Mouse (Mus musculus) limb, embryonic 12.5 days (tissue): ENCODE results near the gene 4933411K16Rik. TPM values are rescaled to one million over a fixed set of nuclear protein-coding genes. Genes with fewer than 3 reads are reported as not detected.
A peak's percentile ranks its signal among the peaks of the same experiment; 100 is the strongest.
"Not testable (repeated sequence)": the region's sequence is repeated elsewhere in the genome, so short reads cannot be mapped to it uniquely, and the experiment has no call there.

Experiments used
- ATAC-seq: fragments of 200-750 bp; cut with Nextera tagmentation; 2 replicates; pipeline ENCODE4 v1.8.0; 2017; ENCODE audit warnings: low read depth, moderate TSS enrichment; ENCODE audit not compliant: insufficient number of reproducible peaks, insufficient read depth, low FRiP score, low TSS enrichment
- H3K27ac ChIP-seq: fragments of 300-500 bp; sonication (generic); 2 replicates; pipeline ENCODE4 v1.5.1; 2016; ENCODE audit warnings: mild to moderate bottlenecking, moderate library complexity
- H3K27me3 ChIP-seq: fragments of 300-500 bp; sonication (generic); 2 replicates; pipeline ENCODE4 v1.6.1; 2016; ENCODE audit warnings: mild to moderate bottlenecking, moderate library complexity
- H3K36me3 ChIP-seq: fragments of 300-500 bp; sonication (generic); 2 replicates; pipeline ENCODE4 v1.6.1; 2016; ENCODE audit warnings: mild to moderate bottlenecking, moderate library complexity
- H3K4me1 ChIP-seq: fragments of 300-500 bp; sonication (generic); replicated peaks from 2 replicates; pipeline ENCODE4 v1.6.1; 2016
- H3K4me2 ChIP-seq: fragments of 300-500 bp; sonication (generic); 2 replicates; pipeline ENCODE4 v1.6.1; 2016; ENCODE audit warnings: mild to moderate bottlenecking, moderate library complexity
- H3K4me3 ChIP-seq: fragments of 300-500 bp; sonication (generic); replicated peaks from 2 replicates; pipeline ENCODE4 v1.5.1; 2016; ENCODE audit warnings: mild to moderate bottlenecking
- H3K9ac ChIP-seq: fragments of 300-500 bp; sonication (generic); replicated peaks from 2 replicates; pipeline ENCODE4 v1.6.1; 2016; ENCODE audit warnings: mild to moderate bottlenecking, moderate library complexity
- H3K9me3 ChIP-seq: fragments of 300-500 bp; sonication (generic); 2 replicates; pipeline ENCODE4 v1.6.1; 2016; ENCODE audit warnings: mild to moderate bottlenecking, moderate library complexity
- WGBS: fragments of 180-500 bp; shearing (Covaris S2); methylation state at CpG from one replicate; pipeline ENCODE4 v1.1.7; 2016; 5-methylcytosine and 5-hydroxymethylcytosine counted together
- polyA plus RNA-seq: library from polyadenylated mRNA; unstranded; fragments of >200 nt; fragmentation: Nextera tagmentation; extraction: Ambion mirVana; gene quantifications from 2 replicates; pipeline ENCODE4 v1.2.1, GENCODE M21; 2016

4933411K16Rik gene
- polyA plus RNA-seq, 1 experiment from 2014 or later = not detected

DNA sequence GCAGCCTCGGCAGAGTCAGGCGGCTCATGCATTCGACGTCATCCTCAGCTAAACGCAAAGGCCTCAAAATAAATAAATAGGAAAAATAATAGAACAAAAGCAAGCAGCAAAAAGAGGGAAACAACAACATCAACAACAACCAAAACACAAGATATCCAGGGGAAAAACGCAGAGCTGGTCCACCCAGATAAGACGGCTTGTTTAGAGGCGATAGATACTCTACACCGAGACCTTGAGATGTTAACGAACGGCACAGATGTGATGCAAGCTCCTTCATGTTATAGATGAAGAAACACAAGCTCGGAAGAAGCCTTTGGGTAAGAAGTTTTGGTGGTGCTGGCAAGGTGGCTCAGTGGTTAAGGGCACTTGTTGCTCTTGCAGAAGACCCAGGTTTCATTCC lies 27.0 kb downstream of the 4933411K16Rik start:
- H3K4me3 ChIP-seq = no peak overlapping the region
- WGBS = 94% methylated on average over 12 of the region's 12 CpGs
- ATAC-seq = no peak

DNA sequence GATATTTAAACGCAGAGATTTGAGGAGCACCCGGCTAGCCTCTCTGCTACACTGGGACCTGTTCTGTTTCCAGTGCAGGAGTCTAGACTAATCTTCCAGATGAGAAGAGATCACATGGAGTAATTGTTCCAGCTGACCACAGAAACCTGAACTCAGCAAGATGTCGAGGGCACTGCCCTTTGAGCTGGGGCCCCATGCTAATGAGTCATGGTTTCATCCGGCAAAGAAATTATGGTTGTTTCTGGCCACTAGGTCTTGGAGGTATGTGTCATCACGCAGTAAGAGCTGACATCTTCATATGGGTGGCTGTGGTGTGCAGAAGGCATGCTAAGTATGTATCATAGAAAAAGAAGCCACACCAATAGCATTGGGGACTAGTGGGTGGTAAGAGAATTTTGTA lies 27.9 kb downstream of the 4933411K16Rik start:
- H3K27me3 ChIP-seq = no peaks in the 10 kb centered on the region
- 79% methylated on average over 5 of the region's 5 CpGs for WGBS
- no peak for ATAC-seq

More for the DNA sequence above, 27.0 kb downstream of the 4933411K16Rik start:
- Histone ChIP-seq H3K9ac (no peak overlapping the region), H3K4me1 (peaks cover 2% of the 10 kb centered on the region), H3K4me2 (no peak overlapping the region), H3K36me3 (peaks cover 44% of the 10 kb centered on the region), H3K27ac (no peak overlapping the region), H3K9me3 (no peaks in the 10 kb centered on the region), H3K27me3 (no peaks in the 10 kb centered on the region)

DNA sequence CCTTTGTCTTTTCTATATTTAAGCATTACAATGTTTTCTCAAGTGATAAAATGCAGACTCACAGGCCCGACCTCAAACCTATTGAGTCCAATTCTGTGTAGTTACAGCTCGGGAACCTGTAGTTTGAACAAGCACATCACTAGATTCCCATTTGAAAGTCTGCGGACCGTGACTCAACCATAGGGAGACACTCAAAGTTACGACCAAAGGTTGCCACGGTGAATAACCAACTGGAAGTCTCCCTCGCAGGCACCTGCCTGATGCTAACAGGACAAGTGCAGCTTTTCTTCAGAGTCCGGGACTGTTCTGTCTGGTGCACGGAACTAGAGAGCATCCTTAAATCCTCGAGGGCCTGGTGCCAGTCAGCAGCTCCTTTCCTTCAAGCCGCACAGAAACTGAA lies 28.4 kb downstream of the 4933411K16Rik start:
- no peak for ATAC-seq
- Histone ChIP-seq H3K4me3 (no peak overlapping the region), H3K27ac (no peak overlapping the region), H3K9me3 (no peaks in the 10 kb centered on the region), H3K36me3 (peaks cover 29% of the 10 kb centered on the region), H3K27me3 (no peaks in the 10 kb centered on the region), H3K4me2 (no peak overlapping the region), H3K4me1 (peaks cover 1% of the 10 kb centered on the region), H3K9ac (no peak overlapping the region)
- WGBS = 88% methylated on average over 11 of the region's 11 CpGs

More for the DNA sequence above, 27.9 kb downstream of the 4933411K16Rik start:
- H3K9ac ChIP-seq = no peak overlapping the region
- H3K9me3 ChIP-seq = no peaks in the 10 kb centered on the region
- H3K4me1 ChIP-seq = no peaks in the 10 kb centered on the region
- H3K36me3 ChIP-seq = peaks cover 34% of the 10 kb centered on the region
- H3K4me2 ChIP-seq = no peak overlapping the region
- H3K27ac ChIP-seq = no peak overlapping the region
- H3K4me3 ChIP-seq = no peak overlapping the region

DNA sequence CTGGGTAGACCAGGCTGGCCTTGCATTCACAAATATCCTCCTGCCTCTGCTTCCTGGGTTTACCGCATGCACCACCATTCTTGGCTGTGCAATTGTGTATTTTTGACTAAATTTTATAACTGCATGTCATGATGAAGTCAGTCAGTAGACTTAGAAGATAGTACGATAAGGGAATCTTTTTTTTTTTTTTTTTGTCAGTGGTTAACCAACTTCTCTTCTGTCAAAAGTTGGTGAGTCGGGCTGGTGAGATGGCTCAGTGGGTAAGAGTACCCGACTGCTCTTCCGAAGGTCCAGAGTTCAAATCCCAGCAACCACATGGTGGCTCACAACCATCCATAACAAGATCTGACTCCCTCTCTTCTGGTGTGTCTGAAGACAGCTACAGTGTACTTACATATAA lies 29.6 kb downstream of the 4933411K16Rik start:
- not testable (repeated sequence) for H3K4me3 ChIP-seq, ATAC-seq, H3K4me2 ChIP-seq

DNA sequence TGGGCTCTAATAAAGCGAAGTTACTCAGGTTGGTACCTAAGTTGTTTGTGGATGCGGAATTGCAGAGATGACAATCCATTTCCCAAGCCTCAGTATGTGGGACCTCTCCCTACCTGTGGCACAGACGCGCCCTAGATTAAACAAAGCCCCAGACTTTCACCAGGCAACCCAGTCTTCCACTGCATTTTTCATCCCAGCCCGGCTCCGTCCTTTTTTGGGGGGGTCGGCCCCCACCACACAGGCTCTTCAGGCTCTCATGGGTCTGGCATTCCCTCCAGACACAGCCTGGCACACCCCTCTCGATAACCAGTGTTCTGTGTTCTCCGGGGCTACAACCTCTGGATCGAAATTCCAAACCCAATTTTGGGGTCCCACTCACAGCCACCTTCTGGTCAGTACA lies 33.6 kb downstream of the 4933411K16Rik start:
- Histone ChIP-seq H3K4me1 (peaks cover 13% of the 10 kb centered on the region), H3K36me3 (no peaks in the 10 kb centered on the region), H3K27ac (peak overlapping the region; percentile 56; the same call in 1 of the 2 replicates), H3K9ac (peak overlapping the region; percentile 76), H3K4me3 (peak overlapping the region; percentile 80), H3K4me2 (peak overlapping the region; percentile 94), H3K27me3 (no peaks in the 10 kb centered on the region), H3K9me3 (no peaks in the 10 kb centered on the region)
- 10% methylated on average over 10 of the region's 10 CpGs for WGBS
- ATAC-seq = no peak

More for the DNA sequence above, 29.6 kb downstream of the 4933411K16Rik start:
- not testable (repeated sequence) for H3K4me1 ChIP-seq, H3K27me3 ChIP-seq, H3K9ac ChIP-seq, H3K27ac ChIP-seq, H3K9me3 ChIP-seq
- 96% methylated on average over 5 of the region's 5 CpGs for WGBS
- H3K36me3 ChIP-seq = peaks cover 17% of the 10 kb centered on the region

DNA sequence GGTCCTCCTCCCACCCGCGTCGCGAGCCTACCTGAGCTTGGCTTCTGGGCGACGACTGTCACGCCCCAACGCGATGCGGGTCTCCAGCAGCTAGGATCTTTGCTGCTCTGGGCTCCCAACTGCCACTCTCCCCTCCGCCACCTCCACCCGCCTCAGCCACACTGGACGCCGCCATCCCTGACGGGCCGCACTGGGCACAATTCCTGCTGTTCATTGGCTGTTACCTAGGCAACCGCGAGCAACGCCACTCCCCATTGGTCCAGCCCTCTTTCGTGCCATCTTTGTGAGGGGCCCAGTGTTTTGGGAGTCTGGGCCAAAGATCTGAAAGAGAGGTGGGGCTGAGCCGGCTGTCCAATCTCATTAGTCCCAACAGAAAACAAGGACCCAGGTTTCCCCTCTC lies 34.1 kb downstream of the 4933411K16Rik start, which contains the start of gene Morn4:
Gene Morn4 (minus strand): TSS at position 192 of the 400 bp plus-strand sequence.
- peaks cover 15% of the 10 kb centered on the region for H3K4me1 ChIP-seq
- no peaks in the 10 kb centered on the region for H3K36me3 ChIP-seq
- H3K4me3 ChIP-seq = peak within 1 kb of the TSS; percentile 80
- no peaks in the 10 kb centered on the region for H3K27me3 ChIP-seq
- H3K9me3 ChIP-seq = no peaks in the 10 kb centered on the region
- H3K4me2 ChIP-seq = peak within 1 kb of the TSS; percentile 94
- H3K9ac ChIP-seq = peak within 1 kb of the TSS; percentile 76
- WGBS = under 1% methylated on average over 21 of the region's 21 CpGs
- peak within 1 kb of the TSS; percentile 56; the same call in 1 of the 2 replicates for H3K27ac ChIP-seq
- ATAC-seq = peak; percentile 71

DNA sequence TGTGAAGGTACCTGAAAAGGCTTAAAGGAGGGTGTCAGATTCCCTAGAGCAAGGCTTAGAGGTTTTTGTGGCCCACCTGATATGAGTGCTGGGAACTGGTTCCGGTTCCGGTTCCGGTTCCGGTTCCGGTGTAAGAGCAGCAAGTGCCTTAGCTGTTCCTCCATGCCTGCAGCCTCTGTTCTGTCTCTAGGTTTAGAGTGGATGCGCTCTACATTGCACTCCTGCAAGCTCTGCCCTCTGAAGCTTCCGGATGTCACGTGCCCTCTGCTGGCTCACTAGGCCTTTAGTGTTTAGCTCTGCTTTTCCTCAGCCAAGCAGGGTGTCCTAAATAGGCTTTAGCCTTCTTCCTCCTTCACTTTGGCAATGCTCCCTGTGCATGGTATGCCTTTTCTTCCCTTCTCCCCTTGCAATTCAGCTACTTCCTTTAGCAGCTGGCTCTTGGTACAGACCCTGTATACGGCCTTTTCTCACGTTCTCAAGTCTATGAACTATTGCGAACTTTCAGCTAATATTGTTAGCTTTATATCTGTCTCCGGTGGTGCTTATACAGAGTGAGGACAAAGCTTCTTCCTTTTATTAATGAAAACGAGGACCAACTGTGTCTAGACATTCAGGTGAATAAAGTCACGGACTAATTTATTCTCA lies 37.2 kb downstream of the 4933411K16Rik start:
- peaks cover 8% of the 10 kb centered on the region for H3K36me3 ChIP-seq
- peak overlapping the region; percentile 98 for H3K4me3 ChIP-seq
- H3K27ac ChIP-seq = peak overlapping the region; percentile 41
- H3K4me1 ChIP-seq = peaks cover 23% of the 10 kb centered on the region
- H3K4me2 ChIP-seq = peak overlapping the region; percentile 69
- ATAC-seq = no peak
- 25% methylated on average over 14 of the region's 14 CpGs for WGBS
- H3K27me3 ChIP-seq = no peaks in the 10 kb centered on the region
- no peaks in the 10 kb centered on the region for H3K9me3 ChIP-seq
- no peak overlapping the region for H3K9ac ChIP-seq

DNA sequence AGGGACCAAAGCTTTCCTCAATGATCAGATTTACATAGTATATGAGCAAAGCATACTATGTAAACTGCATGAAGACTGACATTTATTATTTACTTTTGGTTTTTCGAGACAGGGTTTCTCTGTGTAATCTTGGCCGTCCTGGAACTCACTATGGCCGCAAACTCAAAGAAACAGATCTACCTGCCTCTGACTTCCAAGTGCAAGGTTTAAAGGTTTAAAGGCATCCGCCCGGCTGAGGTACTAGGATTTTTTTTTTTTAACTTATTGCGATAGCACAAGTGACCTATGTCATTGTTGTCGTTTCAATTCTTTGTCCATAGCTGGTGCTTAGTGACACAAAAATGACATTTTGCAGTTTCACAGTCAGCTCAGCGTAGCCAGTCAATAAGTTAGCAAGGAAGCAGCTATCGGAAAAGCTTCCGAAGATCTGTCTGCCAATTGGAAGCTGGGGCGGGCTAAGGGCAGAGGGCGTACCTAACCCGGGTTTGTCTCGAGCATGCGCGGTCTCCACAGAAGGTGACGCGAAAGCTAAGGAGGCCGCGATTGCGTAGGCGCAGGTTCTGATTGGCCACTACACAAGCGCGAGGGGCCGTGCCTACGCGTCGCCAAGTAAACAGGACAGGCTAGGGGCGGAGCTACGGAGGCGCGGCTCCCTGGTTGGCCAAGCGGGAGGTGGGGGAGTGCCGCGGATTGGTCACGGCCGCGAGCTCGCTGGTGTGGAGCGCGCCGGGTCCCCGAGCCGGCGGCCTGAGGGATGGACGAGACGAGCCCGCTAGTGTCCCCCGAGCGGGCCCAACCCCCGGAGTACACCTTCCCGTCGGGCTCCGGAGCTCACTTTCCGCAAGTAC lies 37.9 kb downstream of the 4933411K16Rik start, which contains the start of gene Pi4k2a:
Gene Pi4k2a (plus strand): TSS at position 723 of the 848 bp plus-strand sequence.
- peaks cover 23% of the 10 kb centered on the region for H3K4me1 ChIP-seq
- H3K4me2 ChIP-seq = peak within 1 kb of the TSS; percentile 69
- WGBS = 1% methylated on average over 49 of the region's 55 CpGs
- ATAC-seq = peak; percentile 98
- H3K27ac ChIP-seq = peak within 1 kb of the TSS; percentile 86
- H3K9me3 ChIP-seq = no peaks in the 10 kb centered on the region
- peak within 1 kb of the TSS; percentile 98 for H3K4me3 ChIP-seq
- no peaks in the 10 kb centered on the region for H3K27me3 ChIP-seq
- peaks cover 15% of the 10 kb centered on the region for H3K36me3 ChIP-seq
- H3K9ac ChIP-seq = peak within 1 kb of the TSS; percentile 87

DNA sequence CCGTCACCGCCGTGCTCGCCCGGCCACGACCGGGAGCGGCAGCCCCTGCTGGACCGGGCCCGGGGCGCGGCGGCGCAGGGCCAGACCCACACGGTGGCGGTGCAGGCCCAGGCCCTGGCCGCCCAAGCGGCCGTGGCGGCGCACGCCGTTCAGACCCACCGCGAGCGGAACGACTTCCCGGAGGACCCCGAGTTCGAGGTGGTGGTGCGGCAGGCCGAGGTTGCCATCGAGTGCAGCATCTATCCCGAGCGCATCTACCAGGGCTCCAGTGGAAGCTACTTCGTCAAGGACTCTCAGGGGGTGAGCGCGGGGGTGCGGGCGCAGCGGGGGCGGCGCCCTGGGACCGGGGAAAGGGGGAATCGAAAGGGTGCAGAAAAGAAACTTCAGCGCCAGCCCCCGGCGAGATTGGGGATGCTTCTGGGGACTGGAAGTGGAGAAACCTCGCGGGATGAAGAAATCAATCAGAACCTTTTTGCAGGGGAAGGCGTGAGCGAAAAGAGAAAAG lies 38.6 kb downstream of the 4933411K16Rik start:
- Histone ChIP-seq H3K27ac (peak overlapping the region; percentile 86), H3K4me2 (peak overlapping the region; percentile 69), H3K27me3 (no peaks in the 10 kb centered on the region), H3K4me1 (peaks cover 19% of the 10 kb centered on the region), H3K4me3 (peak overlapping the region; percentile 98), H3K36me3 (peaks cover 21% of the 10 kb centered on the region), H3K9me3 (no peaks in the 10 kb centered on the region), H3K9ac (peak overlapping the region; percentile 87)
- WGBS = under 1% methylated on average over 52 of the region's 52 CpGs
- ATAC-seq = peak; percentile 69

DNA sequence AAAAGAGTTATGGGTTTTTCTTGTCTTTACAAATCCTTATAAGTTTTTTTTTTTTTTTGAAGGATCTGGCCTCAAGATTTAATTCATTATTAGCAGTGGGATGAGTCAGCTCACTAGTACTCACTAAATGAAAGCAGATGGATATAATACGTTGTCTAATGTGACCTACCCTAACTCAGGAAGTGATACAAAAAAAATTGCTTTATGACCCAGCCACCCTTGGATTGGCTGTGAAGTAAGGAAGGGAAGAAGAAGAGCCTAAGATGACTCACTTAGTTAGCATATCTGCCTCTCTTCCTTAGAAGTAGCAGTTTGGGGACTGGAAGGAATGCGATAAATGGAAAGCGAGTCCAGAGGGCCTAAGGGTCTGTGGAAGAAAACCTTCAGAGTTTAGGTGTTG lies 47.4 kb downstream of the 4933411K16Rik start:
- no peaks in the 10 kb centered on the region for H3K4me1 ChIP-seq
- no peak overlapping the region for H3K27ac ChIP-seq
- H3K27me3 ChIP-seq = no peaks in the 10 kb centered on the region
- no peak overlapping the region for H3K9ac ChIP-seq
- H3K4me2 ChIP-seq = no peak overlapping the region
- H3K4me3 ChIP-seq = no peak overlapping the region
- H3K36me3 ChIP-seq = peaks cover 52% of the 10 kb centered on the region
- 80% methylated on average over 3 of the region's 3 CpGs for WGBS
- no peak for ATAC-seq
- H3K9me3 ChIP-seq = no peaks in the 10 kb centered on the region
